ENCODE assay signal across 11 mouse cellular contexts in genomic region chr2:73270071-73270592, GRCm38 (mm10). TPM values are rescaled to one million over a fixed set of nuclear protein-coding genes. Genes with fewer than 3 reads are reported as not detected.
DNase-seq lines count a peak whose midpoint lies in the region; ATAC-seq lines count a peak whose summit lies in the region.
"Had no signal": no experiment of that assay in that cellular context is flagged by ENCODE, and none has a peak within 500 bp of the region (broad histone marks: within the 10 kb centered on the region; RNA-seq: fewer than 3 reads in every experiment).

No protein-coding gene starts in this region.

- 2% methylated on average over 14 of the region's 14 CpGs for WGBS in intestine, embryonic 15.5 days
- 3% methylated on average over 14 of the region's 14 CpGs for WGBS in intestine, embryonic 16.5 days
- under 1% methylated on average over 14 of the region's 14 CpGs for WGBS in forebrain, embryonic 11.5 days
- WGBS in midbrain, embryonic 11.5 days, result 2% methylated on average over 14 of the region's 14 CpGs

- ATAC-seq in intestine, embryonic 15.5 days, result no peak
- ATAC-seq in intestine, embryonic 16.5 days, result no peak
- no peak for ATAC-seq in forebrain, embryonic 11.5 days (replicated peaks; ENCODE audit: low FRiP score)
- no peak for ATAC-seq in midbrain, embryonic 11.5 days (ENCODE audit: low FRiP score)
- no peak for ATAC-seq in monocyte, adult 5-6 weeks (replicated peaks; ENCODE audit: insufficient number of reproducible peaks, low FRiP score, low TSS enrichment, poor library complexity, severe bottlenecking)
- ATAC-seq: liver, postnatal 0 days had no signal

- no peak overlapping the region for H3K27ac ChIP-seq in intestine, embryonic 15.5 days
- H3K27ac ChIP-seq in intestine, embryonic 16.5 days (ENCODE audit: low read length), result no peak overlapping the region
- no peak overlapping the region for H3K27ac ChIP-seq in forebrain, embryonic 11.5 days (ENCODE audit: low read depth, low read length)
- no peak overlapping the region for H3K27ac ChIP-seq in midbrain, embryonic 11.5 days (ENCODE audit: low read depth, low read length)

- H3K4me1 ChIP-seq in intestine, embryonic 15.5 days (replicated peaks), result peaks cover 32% of the 10 kb centered on the region
- H3K4me1 ChIP-seq in intestine, embryonic 16.5 days (ENCODE audit: control insufficient read depth, insufficient read depth, low read length), result peaks cover 27% of the 10 kb centered on the region
- H3K4me1 ChIP-seq in forebrain, embryonic 11.5 days (replicated peaks; ENCODE audit: control insufficient read depth, insufficient read depth, low read length), result peaks cover 33% of the 10 kb centered on the region
- H3K4me1 ChIP-seq in midbrain, embryonic 11.5 days (ENCODE audit: control insufficient read depth, insufficient read depth, low read length), result peaks cover 36% of the 10 kb centered on the region

- H3K4me2 ChIP-seq in intestine, embryonic 15.5 days (replicated peaks), result peak overlapping the region; percentile 15; the same call in 1 of the 2 replicates
- no peak overlapping the region for H3K4me2 ChIP-seq in intestine, embryonic 16.5 days (ENCODE audit: low read depth, low read length)
- H3K4me2 ChIP-seq in forebrain, embryonic 11.5 days (ENCODE audit: low read depth, low read length, severe bottlenecking), result peak overlapping the region; percentile 26; the same call in 1 of the 2 replicates
- H3K4me2 ChIP-seq in midbrain, embryonic 11.5 days, result peak overlapping the region; percentile 15; the same call in 1 of the 2 replicates

- H3K36me3 ChIP-seq in intestine, embryonic 15.5 days, result no peaks in the 10 kb centered on the region
- H3K36me3 ChIP-seq in intestine, embryonic 16.5 days (ENCODE audit: control insufficient read depth, insufficient read depth, low read length), result no peaks in the 10 kb centered on the region
- no peaks in the 10 kb centered on the region for H3K36me3 ChIP-seq in forebrain, embryonic 11.5 days (ENCODE audit: control insufficient read depth, insufficient read depth, low read length)
- no peaks in the 10 kb centered on the region for H3K36me3 ChIP-seq in midbrain, embryonic 11.5 days (ENCODE audit: control insufficient read depth, insufficient read depth, low read length)

- H3K4me3 ChIP-seq in intestine, embryonic 15.5 days (replicated peaks), result no peak overlapping the region
- no peak overlapping the region for H3K4me3 ChIP-seq in intestine, embryonic 16.5 days (ENCODE audit: low read length)
- no peak overlapping the region; the same call in 1 of the 2 replicates for H3K4me3 ChIP-seq in forebrain, embryonic 11.5 days (ENCODE audit: low read depth, low read length)
- peak overlapping the region; percentile 1; the same call in 1 of the 2 replicates for H3K4me3 ChIP-seq in midbrain, embryonic 11.5 days (ENCODE audit: low read depth, low read length)

- H3K27me3 ChIP-seq in intestine, embryonic 15.5 days (replicated peaks), result peaks cover 78% of the 10 kb centered on the region
- H3K27me3 ChIP-seq in intestine, embryonic 16.5 days (replicated peaks; ENCODE audit: control insufficient read depth, insufficient read depth, low read length), result peaks cover 79% of the 10 kb centered on the region
- peaks cover 83% of the 10 kb centered on the region for H3K27me3 ChIP-seq in forebrain, embryonic 11.5 days (ENCODE audit: control insufficient read depth, insufficient read depth, low read length)
- H3K27me3 ChIP-seq in midbrain, embryonic 11.5 days (ENCODE audit: control insufficient read depth, insufficient read depth, low read length), result peaks cover 94% of the 10 kb centered on the region

- H3K9ac ChIP-seq in intestine, embryonic 15.5 days, result no peak overlapping the region
- no peak overlapping the region for H3K9ac ChIP-seq in intestine, embryonic 16.5 days (ENCODE audit: low read depth, low read length)
- no peak overlapping the region for H3K9ac ChIP-seq in forebrain, embryonic 11.5 days (ENCODE audit: low read length)
- H3K9ac ChIP-seq in midbrain, embryonic 11.5 days (ENCODE audit: low read length), result no peak overlapping the region
- H3K9ac ChIP-seq: liver, postnatal 0 days had no signal

- H3K9me3 ChIP-seq in intestine, embryonic 15.5 days, result no peaks in the 10 kb centered on the region
- H3K9me3 ChIP-seq in intestine, embryonic 16.5 days (ENCODE audit: control insufficient read depth, low read length), result no peaks in the 10 kb centered on the region
- H3K9me3 ChIP-seq in forebrain, embryonic 11.5 days (ENCODE audit: control insufficient read depth, low read length), result no peaks in the 10 kb centered on the region
- H3K9me3 ChIP-seq in midbrain, embryonic 11.5 days (ENCODE audit: control insufficient read depth, low read length), result no peaks in the 10 kb centered on the region

- DNase-seq in embryo, embryonic 10 days (ENCODE audit: low spot score), result peak; percentile 33
- no peak for DNase-seq in forebrain, embryonic 11.5 days (ENCODE audit: low spot score)
- DNase-seq in midbrain, embryonic 11.5 days (ENCODE audit: low spot score, missing footprints), result peak; percentile 94
- DNase-seq in ovary, postnatal 14 days (ENCODE audit: low spot score), result no peak
- no peak for DNase-seq in adrenal gland, postnatal 10 days
- DNase-seq: kidney, adult 9 months; liver, postnatal 0 days had no signal

RNA-seq across cellular contexts. Expression of gene Sp9, which starts 1.6 kb away (rescaled TPM):
- polyA plus RNA-seq in intestine, embryonic 15.5 days (2015; fragmentation: Nextera tagmentation; extraction: Ambion mirVana), result not detected in 2 replicates
- polyA plus RNA-seq in intestine, embryonic 16.5 days (2015; fragmentation: Nextera tagmentation; extraction: Ambion mirVana), result not detected in 2 replicates
- polyA plus RNA-seq in forebrain, embryonic 11.5 days (2014; fragmentation: Nextera tagmentation; extraction: Ambion mirVana), result 5.5 and 8.2 TPM in 2 replicates
- 2.8 and 3.3 TPM in 2 replicates for polyA plus RNA-seq in midbrain, embryonic 11.5 days (2014; fragmentation: Nextera tagmentation; extraction: Ambion mirVana)
- total RNA-seq in adrenal gland, postnatal 10 days (2021), result not detected
- total RNA-seq in monocyte, adult 5-6 weeks (2017), result not detected in 3 replicates
- polyA plus RNA-seq: gonadal fat pad, adult 2 months; liver, postnatal 0 days had no signal

RNA-seq across cellular contexts. Expression of gene Scrn3, which starts 42.3 kb away (rescaled TPM):
- polyA plus RNA-seq in intestine, embryonic 15.5 days (2015; fragmentation: Nextera tagmentation; extraction: Ambion mirVana), result 16.4 and 16.7 TPM in 2 replicates
- 16.6 and 16.9 TPM in 2 replicates for polyA plus RNA-seq in intestine, embryonic 16.5 days (2015; fragmentation: Nextera tagmentation; extraction: Ambion mirVana)
- 11.7 and 14.0 TPM in 2 replicates for polyA plus RNA-seq in forebrain, embryonic 11.5 days (2014; fragmentation: Nextera tagmentation; extraction: Ambion mirVana)
- polyA plus RNA-seq in midbrain, embryonic 11.5 days (2014; fragmentation: Nextera tagmentation; extraction: Ambion mirVana), result 10.7 and 11.7 TPM in 2 replicates
- total RNA-seq in adrenal gland, postnatal 10 days (2021), result 10 to 100 TPM; 19.8 to 21.9 TPM
- 6.3 to 13.4 TPM (median 10.3 TPM) in 3 replicates for total RNA-seq in monocyte, adult 5-6 weeks (2017)

RNA-seq across cellular contexts. Expression of gene Cir1, which starts 42.4 kb away (rescaled TPM):
- 16.5 and 20.6 TPM in 2 replicates for polyA plus RNA-seq in intestine, embryonic 15.5 days (2015; fragmentation: Nextera tagmentation; extraction: Ambion mirVana)
- polyA plus RNA-seq in intestine, embryonic 16.5 days (2015; fragmentation: Nextera tagmentation; extraction: Ambion mirVana), result 14.7 and 14.9 TPM in 2 replicates
- polyA plus RNA-seq in forebrain, embryonic 11.5 days (2014; fragmentation: Nextera tagmentation; extraction: Ambion mirVana), result 18.2 and 18.6 TPM in 2 replicates
- 21.4 and 25.5 TPM in 2 replicates for polyA plus RNA-seq in midbrain, embryonic 11.5 days (2014; fragmentation: Nextera tagmentation; extraction: Ambion mirVana)
- total RNA-seq in adrenal gland, postnatal 10 days (2021), result 10 to 100 TPM; 16.0 to 21.7 TPM
- total RNA-seq in monocyte, adult 5-6 weeks (2017), result 25.7 to 34.2 TPM (median 30.7 TPM) in 3 replicates

RNA-seq across cellular contexts. Expression of gene Ola1, which starts 51.4 kb away (rescaled TPM):
- polyA plus RNA-seq in intestine, embryonic 15.5 days (2015; fragmentation: Nextera tagmentation; extraction: Ambion mirVana), result 84.7 and 98.7 TPM in 2 replicates
- 73.7 and 81.5 TPM in 2 replicates for polyA plus RNA-seq in intestine, embryonic 16.5 days (2015; fragmentation: Nextera tagmentation; extraction: Ambion mirVana)
- polyA plus RNA-seq in forebrain, embryonic 11.5 days (2014; fragmentation: Nextera tagmentation; extraction: Ambion mirVana), result 99.8 and 110 TPM in 2 replicates
- polyA plus RNA-seq in midbrain, embryonic 11.5 days (2014; fragmentation: Nextera tagmentation; extraction: Ambion mirVana), result 99.2 and 101 TPM in 2 replicates
- 10 to 100 TPM; 54.7 to 55.2 TPM for total RNA-seq in adrenal gland, postnatal 10 days (2021)
- 50.7 to 73.3 TPM (median 66.3 TPM) in 3 replicates for total RNA-seq in monocyte, adult 5-6 weeks (2017)

Comparison
In these comparisons a context has a peak if more than half of its experiments do, and no peak if none do; other contexts are left out.
1. DNase-seq: peak in embryo, embryonic 10 days (single experiment) and midbrain, embryonic 11.5 days (single experiment); none in forebrain, embryonic 11.5 days (single experiment), ovary, postnatal 14 days (single experiment) and adrenal gland, postnatal 10 days (single experiment).